Mouse (Mus musculus): Measurements from ENCODE around the gene Bcl2l11. TPM values are rescaled to one million over a fixed set of nuclear protein-coding genes. Genes with fewer than 3 reads are reported as not detected.

The Bcl2l11 gene
- total RNA-seq, 2 experiments from 2014 or later, result 8.4 to 9.1 TPM

GRCm38 (mm10) chr2:128210376-128210775 is 84.5 kb downstream of the Bcl2l11 start:
- Histone ChIP-seq H3K27ac (no peak overlapping the region), H3K4me3 (no peak overlapping the region)
- intact Hi-C loops (cut with DNase I), result no loop called here
- TF ChIP-seq CTCF (IDR thresholded peaks at IDR 0.05), result no peak
- DNase-seq (ENCODE audit: extremely low spot score in 1 of 2, low spot score in 2 of 2), result no peak

GRCm38 (mm10) chr2:128211022-128211880 is 85.4 kb downstream of the Bcl2l11 start:
- no peak overlapping the region for H3K27ac ChIP-seq
- intact Hi-C loops (cut with DNase I), result no loop called here
- no peak for DNase-seq (ENCODE audit: extremely low spot score in 1 of 2, low spot score in 2 of 2)
- H3K4me3 ChIP-seq, result no peak overlapping the region
- no peak for TF ChIP-seq CTCF (IDR thresholded peaks at IDR 0.05)

- Histone ChIP-seq H3K27ac (no peak overlapping the region), H3K4me3 (no peak overlapping the region)
- intact Hi-C loops (cut with DNase I), result no loop called here
- TF ChIP-seq CTCF (IDR thresholded peaks at IDR 0.05), result no peak
- DNase-seq (ENCODE audit: extremely low spot score in 1 of 2, low spot score in 2 of 2), result no peak
These were observed 86.0 kb downstream of the Bcl2l11 start for GRCm38 (mm10) chr2:128211881-128212209.

Data from left cerebral cortex, adult 2 months (tissue).